Mouse (Mus musculus): ENCODE measurements around the gene Vwa2. TPM values are rescaled to one million over a fixed set of nuclear protein-coding genes. Genes with fewer than 3 reads are reported as not detected.
A peak's percentile ranks its signal among the peaks of the same experiment; 100 is the strongest.

The Vwa2 gene
- polyA plus RNA-seq, 1 experiment from 2014 or later: 1.6 TPM

GRCm38 (mm10) chr19:56913761-56914160 lies 39.7 kb downstream of the Vwa2 start:
- no peak for ATAC-seq (ENCODE audit: low FRiP score)
- Histone ChIP-seq H3K9ac (no peak overlapping the region), H3K4me2 (no peak overlapping the region), H3K4me1 (peaks cover 3% of the 10 kb centered on the region; the same call in 1 of the 2 replicates), H3K27me3 (no peaks in the 10 kb centered on the region), H3K36me3 (replicated peaks) (no peaks in the 10 kb centered on the region), H3K9me3 (0 out of 2 replicates have a peak, but pooled peaks cover 4% of the 10 kb centered on the region), H3K4me3 (replicated peaks) (no peak overlapping the region), H3K27ac (no peak overlapping the region)
- 90% methylated on average over 4 of the region's 4 CpGs for WGBS

- Histone ChIP-seq H3K27ac (no peak overlapping the region), H3K4me1 (peaks cover 3% of the 10 kb centered on the region; the same call in 1 of the 2 replicates), H3K9ac (no peak overlapping the region), H3K4me2 (no peak overlapping the region), H3K9me3 (0 out of 2 replicates have a peak, but pooled peaks cover 4% of the 10 kb centered on the region), H3K27me3 (no peaks in the 10 kb centered on the region), H3K4me3 (replicated peaks) (no peak overlapping the region), H3K36me3 (replicated peaks) (no peaks in the 10 kb centered on the region)
- ATAC-seq (ENCODE audit: low FRiP score): no peak
- WGBS: 96% methylated on average over 3 of the region's 3 CpGs
Observed at GRCm38 (mm10) chr19:56914658-56915057, 40.6 kb downstream of the Vwa2 start.

DNA sequence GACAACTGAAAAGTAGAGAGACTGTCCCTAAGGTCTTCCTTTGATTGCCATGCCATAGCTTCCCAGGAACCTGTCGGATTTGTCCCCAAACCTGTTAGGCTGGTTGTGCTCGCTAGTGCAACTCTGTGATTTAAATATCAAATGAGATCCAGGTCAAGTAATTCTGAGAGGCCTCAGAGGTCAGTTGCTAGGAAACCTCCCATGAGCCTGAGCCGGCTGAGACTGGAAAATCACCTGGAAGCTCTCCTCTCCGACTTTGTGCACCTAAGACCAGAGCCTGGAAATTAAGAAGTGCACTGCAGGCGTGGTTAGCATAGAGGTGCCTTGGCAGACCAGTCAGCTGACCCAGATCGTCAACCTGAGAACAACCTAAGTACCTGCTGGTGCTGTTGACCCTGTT lies 41.0 kb downstream of the Vwa2 start:
- no peak for ATAC-seq (ENCODE audit: low FRiP score)
- Histone ChIP-seq H3K27ac (no peak overlapping the region), H3K9ac (no peak overlapping the region), H3K4me3 (replicated peaks) (no peak overlapping the region), H3K36me3 (replicated peaks) (no peaks in the 10 kb centered on the region), H3K4me2 (no peak overlapping the region), H3K4me1 (peaks cover 3% of the 10 kb centered on the region; the same call in 1 of the 2 replicates), H3K9me3 (0 out of 2 replicates have a peak, but pooled peaks cover 4% of the 10 kb centered on the region), H3K27me3 (no peaks in the 10 kb centered on the region)
- 49% methylated on average over 6 of the region's 6 CpGs for WGBS

GRCm38 (mm10) chr19:56919628-56920027 lies 45.6 kb downstream of the Vwa2 start:
- Histone ChIP-seq H3K9me3 (no peaks in the 10 kb centered on the region), H3K27me3 (no peaks in the 10 kb centered on the region), H3K27ac (no peak overlapping the region), H3K9ac (no peak overlapping the region), H3K36me3 (replicated peaks) (no peaks in the 10 kb centered on the region), H3K4me2 (no peak overlapping the region), H3K4me3 (replicated peaks) (no peak overlapping the region), H3K4me1 (no peaks in the 10 kb centered on the region)
- ATAC-seq (ENCODE audit: low FRiP score): peak; percentile 76
- 27% methylated on average over 7 of the region's 7 CpGs for WGBS

- ATAC-seq (ENCODE audit: low FRiP score): no peak
- WGBS: 92% methylated on average over 13 of the region's 13 CpGs
Observed at GRCm38 (mm10) chr19:56920232-56920631, 46.2 kb downstream of the Vwa2 start.

DNA sequence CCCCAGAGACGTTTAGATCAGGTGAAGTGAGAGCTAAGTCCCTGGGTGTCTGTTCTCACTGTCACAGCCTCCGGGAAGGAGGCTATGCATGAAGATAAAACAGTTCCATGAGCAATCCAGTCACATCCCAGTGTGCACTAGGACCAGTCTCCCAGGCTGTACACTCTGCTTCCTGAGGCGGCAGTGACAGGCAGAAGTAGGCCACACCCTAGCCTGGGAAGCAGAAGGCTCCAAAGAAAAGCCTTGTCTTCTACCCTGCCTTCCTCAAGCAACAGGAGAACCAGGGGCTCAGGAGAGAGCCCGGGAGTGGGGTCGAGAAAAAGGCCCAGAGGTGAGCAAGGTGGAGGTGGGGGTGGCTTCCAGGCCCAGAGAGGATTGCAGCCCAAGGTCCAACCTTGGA lies 47.7 kb downstream of the Vwa2 start:
- H3K36me3 ChIP-seq (replicated peaks): no peaks in the 10 kb centered on the region
- no peaks in the 10 kb centered on the region for H3K4me1 ChIP-seq
- no peak overlapping the region for H3K4me2 ChIP-seq
- no peak for ATAC-seq (ENCODE audit: low FRiP score)
- no peak overlapping the region for H3K4me3 ChIP-seq (replicated peaks)
- no peaks in the 10 kb centered on the region for H3K27me3 ChIP-seq
- no peak overlapping the region for H3K27ac ChIP-seq
- 75% methylated on average over 5 of the region's 5 CpGs for WGBS
- H3K9ac ChIP-seq: no peak overlapping the region
- no peaks in the 10 kb centered on the region for H3K9me3 ChIP-seq

More at GRCm38 (mm10) chr19:56920232-56920631, 46.2 kb downstream of the Vwa2 start:
- Histone ChIP-seq H3K27me3 (no peaks in the 10 kb centered on the region), H3K9me3 (no peaks in the 10 kb centered on the region), H3K4me2 (no peak overlapping the region), H3K9ac (no peak overlapping the region), H3K4me1 (no peaks in the 10 kb centered on the region), H3K36me3 (replicated peaks) (no peaks in the 10 kb centered on the region), H3K27ac (no peak overlapping the region), H3K4me3 (replicated peaks) (no peak overlapping the region)

DNA sequence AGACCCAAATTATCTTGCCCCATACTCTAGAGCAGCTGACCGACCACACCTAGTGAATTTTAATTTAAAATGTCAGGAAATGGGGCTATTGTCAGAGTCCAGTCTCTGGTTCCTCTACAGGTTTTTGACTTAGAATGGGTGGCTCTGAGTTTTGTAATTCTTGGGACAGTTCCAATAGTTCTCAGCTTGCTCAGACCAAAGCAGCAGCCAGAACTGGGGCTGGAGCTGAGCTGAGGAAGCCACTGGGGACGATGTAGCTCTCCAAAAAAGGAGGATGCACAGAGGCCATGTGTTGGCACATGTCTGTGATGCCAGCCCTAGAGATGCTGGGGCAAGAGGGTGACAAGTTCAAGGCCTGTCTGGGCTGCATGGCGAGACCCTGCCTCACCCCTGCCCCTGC lies 55.3 kb downstream of the Vwa2 start:
- WGBS: 83% methylated on average over 3 of the region's 3 CpGs
- Histone ChIP-seq H3K4me2 (no peak overlapping the region), H3K9me3 (no peaks in the 10 kb centered on the region), H3K9ac (no peak overlapping the region), H3K27me3 (no peaks in the 10 kb centered on the region), H3K27ac (no peak overlapping the region), H3K4me3 (replicated peaks) (no peak overlapping the region), H3K4me1 (no peaks in the 10 kb centered on the region), H3K36me3 (replicated peaks) (no peaks in the 10 kb centered on the region)
- no peak for ATAC-seq (ENCODE audit: low FRiP score)

DNA sequence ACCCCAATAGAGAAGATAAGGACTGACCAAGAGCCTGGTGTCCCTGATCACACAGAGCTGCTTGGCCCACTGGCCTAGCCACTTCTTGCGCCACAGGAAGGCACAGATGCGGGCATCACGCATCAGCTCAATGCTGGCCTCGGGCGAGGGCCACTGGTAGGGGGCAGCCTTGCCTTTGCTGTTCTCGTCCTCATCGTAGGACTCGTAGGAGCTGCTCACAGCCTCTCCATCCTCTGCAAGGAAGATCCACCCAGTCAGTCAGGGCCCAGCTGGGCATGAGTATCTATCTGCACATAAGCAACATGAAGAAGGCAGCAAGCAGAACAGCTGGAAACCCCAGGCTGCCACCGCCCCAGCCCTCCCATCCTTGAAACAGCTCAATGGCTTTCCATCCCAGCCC lies 56.0 kb downstream of the Vwa2 start:
- WGBS: 81% methylated on average over 9 of the region's 9 CpGs
- Histone ChIP-seq H3K36me3 (replicated peaks) (no peaks in the 10 kb centered on the region), H3K4me2 (no peak overlapping the region), H3K9ac (no peak overlapping the region), H3K4me1 (no peaks in the 10 kb centered on the region), H3K9me3 (no peaks in the 10 kb centered on the region), H3K27ac (no peak overlapping the region), H3K4me3 (replicated peaks) (no peak overlapping the region), H3K27me3 (no peaks in the 10 kb centered on the region)
- no peak for ATAC-seq (ENCODE audit: low FRiP score)

DNA sequence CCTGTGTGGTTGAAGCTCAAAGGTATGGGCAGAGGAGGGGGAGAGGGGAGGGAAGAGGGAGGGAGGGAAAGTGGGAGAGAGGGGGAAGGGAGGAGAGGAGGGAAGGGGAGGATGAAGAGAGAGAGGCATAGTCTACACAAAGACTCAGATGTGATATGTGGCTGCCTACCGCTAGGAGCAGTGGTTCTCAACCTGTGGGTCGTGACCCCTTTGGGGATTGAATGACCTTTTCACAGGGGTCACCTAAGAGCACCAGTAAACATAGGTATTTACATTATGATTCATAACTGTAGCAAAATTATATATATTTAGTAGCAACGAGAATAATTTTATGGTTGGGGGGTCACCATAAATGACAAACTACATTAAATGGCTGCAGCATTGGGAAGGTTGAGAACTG lies 59.8 kb downstream of the Vwa2 start:
- ATAC-seq (ENCODE audit: low FRiP score): no peak
- no peak overlapping the region for H3K9ac ChIP-seq
- 86% methylated on average over 3 of the region's 3 CpGs for WGBS
- H3K9me3 ChIP-seq: no peaks in the 10 kb centered on the region
- H3K4me3 ChIP-seq (replicated peaks): no peak overlapping the region
- no peaks in the 10 kb centered on the region for H3K27me3 ChIP-seq
- no peaks in the 10 kb centered on the region for H3K4me1 ChIP-seq
- H3K36me3 ChIP-seq (replicated peaks): no peaks in the 10 kb centered on the region
- no peak overlapping the region for H3K27ac ChIP-seq
- no peak overlapping the region for H3K4me2 ChIP-seq

- Histone ChIP-seq H3K27me3 (no peaks in the 10 kb centered on the region), H3K36me3 (replicated peaks) (no peaks in the 10 kb centered on the region), H3K4me1 (peaks cover under 1% of the 10 kb centered on the region; the same call in 1 of the 2 replicates), H3K27ac (no peak overlapping the region), H3K4me3 (replicated peaks) (no peak overlapping the region), H3K4me2 (no peak overlapping the region), H3K9me3 (no peaks in the 10 kb centered on the region), H3K9ac (no peak overlapping the region)
- WGBS: 92% methylated on average over 6 of the region's 6 CpGs
- ATAC-seq (ENCODE audit: low FRiP score): no peak
Observed at GRCm38 (mm10) chr19:56935111-56935510, 61.1 kb downstream of the Vwa2 start.

DNA sequence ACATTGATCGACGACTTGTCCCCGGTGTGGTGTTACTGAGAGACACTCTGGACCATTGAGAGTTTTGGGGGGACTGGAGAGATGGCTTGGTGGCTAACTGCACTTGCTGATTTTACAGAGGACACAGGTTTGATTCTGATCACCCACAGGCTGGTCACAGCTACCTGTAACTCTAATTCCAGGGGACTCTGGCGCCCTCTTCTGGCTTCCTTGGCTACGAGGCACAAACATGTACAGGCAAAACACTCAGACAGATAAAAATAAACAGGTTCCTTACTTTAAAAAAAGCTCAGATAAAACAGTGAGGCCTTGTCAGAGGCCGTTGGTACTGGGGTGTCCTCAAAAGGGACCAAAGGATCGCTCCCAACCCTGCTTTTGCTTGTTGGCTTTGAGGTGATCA lies 61.7 kb downstream of the Vwa2 start:
- no peaks in the 10 kb centered on the region for H3K36me3 ChIP-seq (replicated peaks)
- WGBS: 86% methylated on average over 7 of the region's 7 CpGs
- no peaks in the 10 kb centered on the region for H3K27me3 ChIP-seq
- H3K4me3 ChIP-seq (replicated peaks): no peak overlapping the region
- no peak overlapping the region for H3K27ac ChIP-seq
- H3K4me2 ChIP-seq: no peak overlapping the region
- ATAC-seq (ENCODE audit: low FRiP score): no peak
- H3K9ac ChIP-seq: no peak overlapping the region
- peaks cover 3% of the 10 kb centered on the region; the same call in 1 of the 2 replicates for H3K4me1 ChIP-seq
- H3K9me3 ChIP-seq: no peaks in the 10 kb centered on the region

- Histone ChIP-seq H3K4me1 (peaks cover 3% of the 10 kb centered on the region; the same call in 1 of the 2 replicates), H3K27ac (no peak overlapping the region), H3K9me3 (no peaks in the 10 kb centered on the region), H3K4me2 (no peak overlapping the region), H3K4me3 (replicated peaks) (no peak overlapping the region), H3K36me3 (replicated peaks) (no peaks in the 10 kb centered on the region), H3K27me3 (no peaks in the 10 kb centered on the region), H3K9ac (no peak overlapping the region)
- 96% methylated on average over 8 of the region's 8 CpGs for WGBS
- ATAC-seq (ENCODE audit: low FRiP score): no peak
Observed at GRCm38 (mm10) chr19:56936253-56936652, 62.2 kb downstream of the Vwa2 start.

DNA sequence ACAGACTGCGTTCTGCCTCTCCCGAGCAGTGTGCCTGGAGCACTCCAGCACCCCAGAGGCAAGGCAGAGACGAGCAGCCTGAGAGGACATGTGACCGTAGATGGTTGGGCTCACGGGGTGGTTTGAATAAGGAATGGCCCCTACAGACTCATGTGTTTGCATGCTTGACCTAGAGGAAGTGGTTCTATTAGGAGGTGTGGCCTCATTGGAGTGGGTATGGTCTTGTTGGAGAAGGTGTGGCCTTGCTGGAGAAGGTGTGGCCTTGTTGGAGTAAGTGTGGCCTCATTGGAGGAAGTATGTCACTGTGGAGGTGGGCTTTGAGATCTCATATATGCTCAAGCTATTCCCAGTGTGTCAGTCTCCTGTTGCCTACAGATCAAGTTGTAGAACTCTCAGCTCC lies 63.9 kb downstream of the Vwa2 start:
- Histone ChIP-seq H3K4me1 (peaks cover 3% of the 10 kb centered on the region; the same call in 1 of the 2 replicates), H3K27ac (no peak overlapping the region), H3K4me3 (replicated peaks) (no peak overlapping the region), H3K9me3 (no peaks in the 10 kb centered on the region), H3K4me2 (no peak overlapping the region), H3K27me3 (no peaks in the 10 kb centered on the region), H3K9ac (no peak overlapping the region), H3K36me3 (replicated peaks) (no peaks in the 10 kb centered on the region)
- no peak for ATAC-seq (ENCODE audit: low FRiP score)
- WGBS: 90% methylated on average over 5 of the region's 5 CpGs
